Mouse (Mus musculus): ENCODE data around the gene Lrig2. TPM values are rescaled to one million over a fixed set of nuclear protein-coding genes. Genes with fewer than 3 reads are reported as not detected.

Gene Lrig2
- total RNA-seq, 2 experiments from 2014 or later, result 25.6 to 30.8 TPM

DNA sequence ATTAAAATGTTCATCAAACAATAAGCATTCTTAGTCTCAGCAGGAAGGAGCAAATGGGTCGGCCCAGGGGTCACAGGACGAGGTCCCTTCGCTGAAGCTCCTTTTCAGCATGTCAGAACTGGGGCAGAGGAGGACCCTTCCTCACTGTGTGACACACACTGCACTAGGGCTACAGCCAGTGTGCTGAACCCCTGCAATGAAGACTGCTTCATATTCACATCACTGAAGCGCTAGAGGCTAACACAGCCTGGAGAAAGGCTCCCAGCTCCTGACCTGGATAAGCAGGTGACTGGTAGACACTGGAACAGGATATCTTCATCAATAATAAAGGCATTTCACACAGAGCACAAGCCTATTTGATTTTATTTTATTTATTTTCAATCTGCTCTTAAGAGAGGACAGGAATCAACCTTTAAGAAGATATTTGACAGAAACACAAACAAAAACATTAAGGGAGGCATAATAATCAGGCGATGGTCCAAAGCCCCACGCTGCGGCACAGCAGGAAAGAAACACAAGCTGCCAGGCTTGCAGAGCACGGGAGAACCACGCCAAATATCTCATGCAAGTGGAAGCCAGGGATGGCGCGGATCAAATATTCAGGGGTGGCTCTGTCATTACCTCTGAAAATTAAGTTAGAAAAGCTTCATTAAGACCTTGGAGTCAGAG is 115.5 kb downstream of the Lrig2 start:
- intact Hi-C loops (cut with DNase I), result no loop called here
- DNase-seq (ENCODE audit: low spot score in 2 of 2), result no peak

DNA sequence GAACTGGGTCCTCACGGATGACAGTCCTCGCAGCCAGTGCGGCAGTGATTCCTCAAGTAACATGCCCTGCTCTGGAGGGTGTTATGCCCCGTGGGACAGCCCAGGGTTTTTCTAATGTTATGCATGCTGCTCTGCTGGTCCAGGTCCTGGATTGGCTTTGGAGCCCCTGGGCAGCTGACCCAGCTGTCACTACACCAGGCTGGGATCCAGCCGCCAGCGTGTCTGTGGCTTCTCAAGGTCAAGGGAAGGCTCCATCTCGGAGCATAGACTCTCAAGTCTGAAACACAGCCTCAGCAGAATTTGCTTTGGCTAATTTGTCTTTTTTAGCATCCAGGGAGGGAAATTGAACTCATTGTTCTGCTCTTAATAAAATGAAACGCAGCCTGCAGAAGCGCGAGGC is 121.6 kb downstream of the Lrig2 start:
- DNase-seq (ENCODE audit: low spot score in 2 of 2), result no peak
- intact Hi-C loops (cut with DNase I), result no loop called here

DNA sequence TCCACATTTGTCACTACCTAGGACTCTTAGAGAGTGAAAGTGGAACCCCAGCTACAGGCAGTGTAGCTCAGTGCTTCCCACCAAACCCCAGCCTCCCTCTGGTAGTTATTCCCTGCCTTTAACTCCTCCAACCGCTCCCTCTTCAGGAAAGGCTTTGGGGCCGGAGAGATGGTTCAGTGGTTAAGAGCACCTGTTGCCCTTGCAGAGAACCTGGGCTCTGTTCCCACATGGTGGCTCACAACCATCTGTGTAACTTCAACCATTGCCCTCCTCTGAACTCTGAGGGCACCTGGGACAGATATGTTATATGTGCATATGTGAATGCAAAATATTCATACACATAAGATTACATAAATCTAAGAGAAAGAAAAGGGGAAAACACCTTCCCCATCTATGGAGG is 122.3 kb downstream of the Lrig2 start:
- intact Hi-C loops (cut with DNase I), result no loop called here

DNA sequence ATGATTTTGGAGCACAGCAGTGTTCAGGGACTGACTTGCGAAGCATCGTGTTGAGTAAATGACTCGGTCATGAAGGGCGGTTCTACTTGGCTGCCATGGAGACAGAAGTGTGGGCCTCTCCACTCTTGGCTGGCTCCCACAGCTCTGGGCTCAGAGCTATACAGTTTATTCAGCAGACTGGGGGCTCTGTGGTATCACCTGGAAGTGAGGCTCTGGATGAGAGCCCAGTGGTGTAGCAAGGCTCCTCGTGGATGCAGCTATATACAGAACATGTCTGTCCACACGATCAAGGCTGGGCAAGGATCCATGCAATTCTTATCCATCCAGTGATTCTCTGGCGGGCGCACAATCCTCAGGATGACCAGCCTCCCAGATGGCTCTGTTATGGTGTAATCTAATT is 126.1 kb downstream of the Lrig2 start:
- DNase-seq (ENCODE audit: low spot score in 2 of 2), result peak; percentile 50 to 55
- intact Hi-C loops (cut with DNase I), result no loop called here

More for the DNA sequence above, 122.3 kb downstream of the Lrig2 start:
- no peak for DNase-seq (ENCODE audit: low spot score in 2 of 2)

- intact Hi-C loops (cut with DNase I), result no loop called here
- DNase-seq (ENCODE audit: low spot score in 2 of 2), result peak; percentile 38 to 46
Observed at GRCm38 (mm10) chr3:104383681-104384341, 127.9 kb downstream of the Lrig2 start.

DNA sequence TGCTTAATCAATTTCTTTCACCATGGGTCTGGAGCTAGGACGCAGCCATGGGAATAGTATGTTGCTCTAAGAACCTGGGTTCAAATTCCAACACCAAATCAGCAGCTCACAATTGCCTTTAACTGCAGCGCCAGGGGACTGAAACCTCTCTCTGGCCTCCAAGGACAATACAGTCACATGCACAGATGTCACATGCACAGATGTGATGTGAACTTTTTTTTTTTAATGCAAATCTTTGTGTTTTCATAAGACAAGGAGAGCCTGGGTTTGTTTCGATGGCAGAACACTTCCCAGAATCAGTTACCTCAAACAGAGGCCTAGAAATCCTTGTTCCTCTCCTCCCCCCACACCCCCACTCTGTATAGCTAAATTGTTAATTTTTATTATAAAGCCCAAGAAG is 133.5 kb downstream of the Lrig2 start:
- intact Hi-C loops (cut with DNase I), result no loop called here
- DNase-seq (ENCODE audit: low spot score in 2 of 2), result no peak

- DNase-seq (ENCODE audit: low spot score in 2 of 2), result no peak
Observed at GRCm38 (mm10) chr3:104373907-104374306, 137.8 kb downstream of the Lrig2 start.

DNA sequence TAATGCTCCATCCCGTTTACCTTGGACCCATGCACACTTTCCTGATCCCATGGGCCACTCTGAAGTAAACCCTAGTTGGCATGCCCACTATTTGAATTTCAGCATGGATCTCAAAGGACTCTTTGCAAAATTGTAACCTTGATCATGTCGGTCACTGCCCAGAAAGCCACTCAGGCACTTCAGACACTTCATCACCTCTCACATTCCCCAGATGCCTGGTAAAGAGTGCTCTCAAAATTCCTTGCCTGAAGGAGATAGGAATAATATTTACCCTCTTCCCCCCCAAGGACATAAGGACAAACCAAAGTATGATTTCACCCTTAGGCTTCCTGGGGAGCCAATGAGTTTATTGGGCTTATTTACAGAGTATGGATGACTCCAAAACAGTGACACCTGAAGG is 139.3 kb downstream of the Lrig2 start:
- no peak for DNase-seq (ENCODE audit: low spot score in 2 of 2)
- intact Hi-C loops (cut with DNase I), result no loop called here

More at GRCm38 (mm10) chr3:104373907-104374306, 137.8 kb downstream of the Lrig2 start:
- intact Hi-C loops (cut with DNase I), result no loop called here

DNA sequence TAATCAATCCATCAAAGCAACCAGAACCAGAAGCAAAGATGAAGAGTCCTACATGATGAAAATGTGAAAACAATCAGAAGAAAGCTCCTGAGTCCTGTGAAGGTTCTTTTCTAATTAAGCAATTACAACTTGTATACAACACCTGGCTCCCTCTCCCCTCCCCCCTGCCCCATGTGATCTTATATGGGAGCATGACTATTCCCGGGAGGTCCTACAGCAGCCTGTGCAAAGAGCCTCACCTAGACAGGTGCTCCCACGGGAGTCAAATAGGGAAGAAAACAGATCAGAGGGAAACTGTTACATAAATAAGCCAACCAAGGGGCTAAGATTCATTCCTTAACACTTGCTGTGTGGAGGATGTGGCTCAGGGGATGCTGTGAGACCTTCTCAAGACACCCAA is 143.8 kb downstream of the Lrig2 start:
- DNase-seq (ENCODE audit: low spot score in 2 of 2), result no peak
- intact Hi-C loops (cut with DNase I), result no loop called here

DNA sequence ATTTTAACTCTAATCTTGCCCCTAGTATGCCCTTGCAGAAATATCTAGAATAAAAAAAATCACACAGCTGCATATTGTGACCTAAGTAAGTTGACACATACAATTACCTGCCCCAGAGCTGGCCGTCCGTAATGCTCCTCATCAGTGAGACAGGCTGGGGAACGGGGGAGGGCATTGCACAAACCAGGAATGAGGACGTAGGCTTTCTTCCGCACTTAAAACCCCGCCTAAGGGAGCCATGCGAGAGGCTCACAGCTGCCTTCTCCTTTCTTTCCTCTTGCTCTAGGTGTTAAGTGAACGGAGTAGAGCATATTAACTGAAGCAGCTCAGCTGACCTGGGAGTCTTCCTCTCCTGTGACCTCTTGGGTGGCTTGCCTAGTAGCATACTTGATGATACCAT is 149.9 kb downstream of the Lrig2 start:
- intact Hi-C loops (cut with DNase I), result no loop called here
- DNase-seq (ENCODE audit: low spot score in 2 of 2), result no peak

GRCm38 (mm10) chr3:104360325-104360724 is 151.4 kb downstream of the Lrig2 start:
- intact Hi-C loops (cut with DNase I), result no loop called here
- DNase-seq (ENCODE audit: low spot score in 2 of 2), result no peak

GRCm38 (mm10) chr3:104359225-104360135 is 152.2 kb downstream of the Lrig2 start:
- DNase-seq (ENCODE audit: low spot score in 2 of 2), result no peak
- intact Hi-C loops (cut with DNase I), result no loop called here

DNA sequence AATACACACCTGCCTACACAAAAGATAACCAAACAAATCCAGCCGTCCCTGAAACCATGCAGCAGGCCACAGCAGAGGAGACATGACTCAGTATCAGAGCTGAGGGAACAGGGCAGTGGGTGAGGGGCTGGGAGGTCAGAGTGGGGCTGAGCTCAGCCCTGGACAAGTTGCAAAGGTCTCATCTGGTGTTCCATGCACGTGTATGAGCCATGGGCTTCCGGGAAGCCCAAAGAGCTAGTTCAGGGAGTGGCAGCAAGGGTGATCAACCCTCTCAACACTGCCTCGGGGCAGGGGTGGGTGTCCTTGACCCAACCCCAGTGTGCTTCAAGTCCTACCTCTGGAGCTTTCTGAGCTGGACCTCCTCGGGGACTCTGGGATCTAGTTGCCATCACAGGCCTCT is 153.0 kb downstream of the Lrig2 start:
- intact Hi-C loops (cut with DNase I), result no loop called here
- no peak for DNase-seq (ENCODE audit: low spot score in 2 of 2)

DNA sequence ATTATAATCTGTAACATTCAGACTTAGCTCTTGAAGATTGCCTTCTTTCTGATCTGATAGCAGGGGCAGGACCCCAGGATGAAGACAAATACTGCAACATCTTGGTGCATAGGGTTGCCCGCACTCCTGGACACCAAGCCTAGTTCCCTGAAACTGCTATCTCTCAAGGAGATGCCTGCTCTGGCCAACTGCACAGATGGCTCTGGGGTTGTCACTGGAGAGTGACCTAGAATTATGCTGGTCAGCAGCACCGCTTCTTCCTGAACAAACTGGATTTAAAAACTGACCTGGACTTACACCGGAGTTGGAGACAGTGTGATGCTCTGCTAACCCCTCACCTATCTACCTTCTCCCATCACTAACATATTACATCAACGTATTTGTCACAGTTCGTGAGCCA is 155.6 kb downstream of the Lrig2 start:
- DNase-seq (ENCODE audit: low spot score in 2 of 2), result no peak
- intact Hi-C loops (cut with DNase I), result no loop called here

DNA sequence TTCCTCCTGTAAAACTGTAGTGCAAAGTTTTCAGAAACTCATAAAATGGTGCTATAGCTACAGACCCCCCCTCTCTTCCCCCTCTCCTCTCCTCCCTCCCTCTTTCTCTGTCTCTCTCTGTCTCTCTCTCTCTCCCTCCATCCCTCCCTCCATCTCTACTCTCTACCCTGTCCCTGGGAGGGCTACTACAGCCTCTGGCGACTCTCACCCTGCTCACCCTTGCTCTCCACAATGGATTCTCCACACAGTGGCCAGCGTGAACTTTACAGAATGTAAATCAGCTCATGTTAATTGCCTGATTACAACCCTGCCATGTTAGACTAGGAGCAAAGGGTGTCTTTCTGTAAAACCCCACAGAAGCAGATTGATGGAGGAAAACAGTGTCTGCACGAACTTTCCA is 157.8 kb downstream of the Lrig2 start:
- DNase-seq (ENCODE audit: low spot score in 2 of 2), result no peak
- intact Hi-C loops (cut with DNase I), result no loop called here

GRCm38 (mm10) chr3:104352358-104353060 is 159.2 kb downstream of the Lrig2 start:
- intact Hi-C loops (cut with DNase I), result no loop called here
- DNase-seq (ENCODE audit: low spot score in 2 of 2), result no peak

GRCm38 (mm10) chr3:104350253-104350945 is 161.3 kb downstream of the Lrig2 start:
- intact Hi-C loops (cut with DNase I), result no loop called here
- no peak for DNase-seq (ENCODE audit: low spot score in 2 of 2)

DNA sequence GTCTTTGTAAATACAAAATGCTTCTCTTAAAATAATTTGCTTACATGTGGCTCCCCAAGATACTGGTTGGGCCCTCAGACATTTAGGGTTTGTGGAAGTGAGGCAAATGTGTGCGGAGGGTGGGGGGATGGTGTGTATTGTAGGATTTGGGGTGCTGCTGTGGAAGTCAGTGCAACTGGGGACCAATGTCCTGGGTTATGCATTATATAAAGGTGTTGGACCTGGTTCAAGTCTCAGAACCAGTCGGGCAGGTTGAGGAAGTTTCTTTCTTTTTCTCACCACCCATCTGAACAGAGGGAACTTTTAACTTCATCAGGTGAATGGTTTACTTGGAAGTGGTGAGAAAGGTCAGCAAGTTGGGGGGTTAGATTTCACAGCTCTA is 161.9 kb downstream of the Lrig2 start:
- intact Hi-C loops (cut with DNase I), result no loop called here
- no peak for DNase-seq (ENCODE audit: low spot score in 2 of 2)

- peak; percentile 23 to 42 for DNase-seq (ENCODE audit: low spot score in 2 of 2)
- intact Hi-C loops (cut with DNase I), result no loop called here
Observed at GRCm38 (mm10) chr3:104349203-104349846, 162.4 kb downstream of the Lrig2 start.
